Mouse (Mus musculus): ENCODE data around the gene Ralgds. TPM values are rescaled to one million over a fixed set of nuclear protein-coding genes. Genes with fewer than 3 reads are reported as not detected.

The Ralgds gene
- polyA plus RNA-seq, 1 experiment: 133 TPM

DNA sequence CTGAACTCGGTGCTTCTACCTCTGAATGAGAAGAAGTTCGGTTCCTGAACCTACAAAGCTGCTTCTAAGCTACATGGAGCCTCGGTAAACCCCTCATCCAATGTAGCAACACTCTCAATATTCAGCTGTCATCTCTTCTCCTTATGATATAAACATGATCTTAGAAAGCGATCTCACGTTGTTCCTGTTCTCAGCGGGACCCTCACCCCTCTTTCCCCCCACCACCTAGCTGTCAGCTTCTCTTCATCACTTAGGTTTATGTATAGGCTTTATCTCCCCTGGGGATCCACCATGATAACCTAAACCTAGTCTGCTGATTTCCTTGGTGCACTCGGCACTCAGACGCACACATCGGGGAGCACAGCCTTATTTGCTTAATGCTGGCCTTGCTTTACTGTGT is 70.7 kb downstream of the Ralgds start, which contains the start of gene Gtf3c5:
TSS of gene Gtf3c5 (minus strand) at position 101 of the 400 bp plus-strand sequence.
- peak within 1 kb of the TSS; percentile 46 for H3K27ac ChIP-seq (ENCODE audit: insufficient read depth, low read length)
- H3K4me3 ChIP-seq (replicated peaks; ENCODE audit: insufficient read depth, low read depth, low read length): peak within 1 kb of the TSS; percentile 81
- TF ChIP-seq CTCF (IDR thresholded peaks at IDR 0.05; ENCODE audit: borderline replicate concordance, insufficient read depth, low read depth, low read length): no peak
- TF ChIP-seq POLR2A (IDR thresholded peaks at IDR 0.05; ENCODE audit: borderline replicate concordance, insufficient read depth, low read length): no peak
- no peak for DNase-seq
- 77% methylated on average over 9 of the region's 9 CpGs for whole genome bisulfite sequencing
- H3K27me3 ChIP-seq (ENCODE audit: control insufficient read depth, insufficient read depth, low read length): no peaks in the 10 kb centered on the region
- H3K4me1 ChIP-seq (ENCODE audit: control insufficient read depth, insufficient read depth, low read length): no peaks in the 10 kb centered on the region; the same call in 1 of the 2 replicates

DNA sequence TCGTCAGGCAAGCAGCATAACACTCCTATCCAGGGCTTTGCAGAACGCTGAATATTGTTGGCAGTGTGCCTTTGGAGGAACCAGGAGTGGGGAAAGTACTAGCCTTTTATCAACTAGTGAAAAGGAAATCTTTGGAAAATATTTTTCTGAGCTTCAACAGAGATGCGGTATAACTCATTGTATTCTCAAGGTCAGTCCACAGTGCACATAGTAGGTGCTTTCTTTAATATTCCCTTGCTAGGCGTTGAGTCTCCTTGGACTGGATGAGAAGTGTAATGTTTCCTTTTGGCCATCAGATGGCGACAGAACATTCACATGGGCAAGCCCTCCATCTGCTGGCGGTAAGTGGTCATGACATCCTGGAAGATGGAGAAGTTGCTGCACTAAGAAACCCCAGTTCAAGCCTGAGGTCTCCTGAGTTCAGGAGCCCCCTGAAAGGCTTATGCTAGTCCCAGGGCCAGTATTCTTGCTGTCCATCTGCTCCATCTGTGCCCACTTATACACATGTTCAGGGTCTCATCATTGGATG is 72.2 kb downstream of the Ralgds start:
- TF ChIP-seq POLR2A (IDR thresholded peaks at IDR 0.05; ENCODE audit: borderline replicate concordance, insufficient read depth, low read length): no peak
- peak; percentile 100 for TF ChIP-seq CTCF (IDR thresholded peaks at IDR 0.05; ENCODE audit: borderline replicate concordance, insufficient read depth, low read depth, low read length)
- peak; percentile 76 to 80 for DNase-seq
- WGBS: 5% methylated on average over 6 of the region's 6 CpGs
- Histone ChIP-seq H3K27me3 (ENCODE audit: control insufficient read depth, insufficient read depth, low read length) (no peaks in the 10 kb centered on the region), H3K27ac (ENCODE audit: insufficient read depth, low read length) (no peak overlapping the region), H3K4me3 (replicated peaks; ENCODE audit: insufficient read depth, low read depth, low read length) (no peak overlapping the region), H3K4me1 (ENCODE audit: control insufficient read depth, insufficient read depth, low read length) (no peaks in the 10 kb centered on the region; the same call in 1 of the 2 replicates)

DNA sequence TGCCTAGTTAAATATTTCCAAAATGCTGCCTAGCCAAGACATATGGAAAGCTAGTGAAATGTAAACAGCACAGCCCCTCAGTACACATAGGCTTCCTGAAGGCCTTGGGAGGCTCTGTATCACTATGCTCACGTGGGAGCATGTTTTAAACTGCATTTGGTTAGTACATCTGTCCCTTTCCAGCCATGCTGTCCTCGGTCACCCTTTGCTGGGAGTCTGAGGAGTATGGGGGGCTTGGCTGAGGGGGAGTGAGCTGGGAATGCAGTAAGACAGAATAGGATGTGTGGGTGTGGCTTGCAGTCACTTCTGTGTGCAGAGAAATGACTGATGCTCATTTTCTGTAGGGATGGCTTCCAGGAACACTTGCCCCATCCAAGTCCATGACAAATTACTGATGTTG is 72.8 kb downstream of the Ralgds start:
- DNase-seq: no peak
- no peak overlapping the region for H3K4me3 ChIP-seq (replicated peaks; ENCODE audit: insufficient read depth, low read depth, low read length)
- no peaks in the 10 kb centered on the region for H3K27me3 ChIP-seq (ENCODE audit: control insufficient read depth, insufficient read depth, low read length)
- TF ChIP-seq POLR2A (IDR thresholded peaks at IDR 0.05; ENCODE audit: borderline replicate concordance, insufficient read depth, low read length) (no peak), CTCF (IDR thresholded peaks at IDR 0.05; ENCODE audit: borderline replicate concordance, insufficient read depth, low read depth, low read length) (no peak)
- H3K27ac ChIP-seq (ENCODE audit: insufficient read depth, low read length): no peak overlapping the region
- H3K4me1 ChIP-seq (ENCODE audit: control insufficient read depth, insufficient read depth, low read length): no peaks in the 10 kb centered on the region; the same call in 1 of the 2 replicates
- WGBS: 48% methylated on average over 2 of the region's 2 CpGs

DNA sequence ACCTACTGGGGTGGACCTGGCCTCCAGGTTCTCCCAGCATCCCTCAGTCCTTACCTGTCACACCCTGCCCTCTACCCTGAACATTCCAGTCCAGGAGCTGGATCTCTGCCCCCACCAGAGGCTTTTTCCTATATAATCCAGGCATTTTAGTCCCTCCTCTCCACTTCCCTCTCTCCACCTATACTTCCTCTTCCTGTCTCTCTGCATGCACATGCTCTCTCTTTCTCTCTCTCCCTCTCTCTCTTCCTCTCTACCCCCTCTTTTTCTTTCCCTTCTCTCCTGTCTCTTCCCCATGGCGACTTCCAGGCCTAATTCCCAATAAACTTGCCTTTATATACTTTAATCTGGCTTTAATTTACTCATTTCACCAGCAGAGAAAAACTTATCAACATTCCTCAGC is 75.6 kb downstream of the Ralgds start:
- Histone ChIP-seq H3K27ac (ENCODE audit: insufficient read depth, low read length) (no peak overlapping the region), H3K27me3 (ENCODE audit: control insufficient read depth, insufficient read depth, low read length) (no peaks in the 10 kb centered on the region), H3K4me1 (ENCODE audit: control insufficient read depth, insufficient read depth, low read length) (no peaks in the 10 kb centered on the region; the same call in 1 of the 2 replicates), H3K4me3 (replicated peaks; ENCODE audit: insufficient read depth, low read depth, low read length) (no peak overlapping the region)
- TF ChIP-seq CTCF (IDR thresholded peaks at IDR 0.05; ENCODE audit: borderline replicate concordance, insufficient read depth, low read depth, low read length) (no peak), POLR2A (IDR thresholded peaks at IDR 0.05; ENCODE audit: borderline replicate concordance, insufficient read depth, low read length) (no peak)
- 26% methylated on average over 1 of the region's 1 CpGs for WGBS
- no peak for DNase-seq

DNA sequence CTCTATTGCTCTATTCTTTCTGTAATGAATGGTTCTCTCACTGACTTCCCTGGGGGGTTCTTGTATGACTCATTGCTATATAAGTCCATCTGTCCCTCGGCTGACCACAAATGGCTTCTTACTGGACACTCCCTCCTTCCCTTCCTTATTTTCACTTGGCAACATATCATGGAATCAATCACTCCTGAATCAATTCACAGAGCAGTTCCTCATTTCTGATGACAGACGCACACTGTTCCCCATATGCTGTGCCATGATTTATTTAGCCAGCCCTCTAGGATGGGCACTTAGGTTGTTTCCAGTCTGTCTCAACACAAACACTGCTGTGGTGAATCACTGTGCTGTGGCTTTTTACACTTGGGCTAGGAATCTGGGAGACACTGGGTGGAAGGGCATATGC is 78.6 kb downstream of the Ralgds start:
- WGBS: 21% methylated on average over 2 of the region's 2 CpGs
- no peak overlapping the region for H3K27ac ChIP-seq (ENCODE audit: insufficient read depth, low read length)
- no peaks in the 10 kb centered on the region for H3K27me3 ChIP-seq (ENCODE audit: control insufficient read depth, insufficient read depth, low read length)
- TF ChIP-seq POLR2A (IDR thresholded peaks at IDR 0.05; ENCODE audit: borderline replicate concordance, insufficient read depth, low read length): no peak
- TF ChIP-seq CTCF (IDR thresholded peaks at IDR 0.05; ENCODE audit: borderline replicate concordance, insufficient read depth, low read depth, low read length): no peak
- no peak overlapping the region for H3K4me3 ChIP-seq (replicated peaks; ENCODE audit: insufficient read depth, low read depth, low read length)
- no peak for DNase-seq
- H3K4me1 ChIP-seq (ENCODE audit: control insufficient read depth, insufficient read depth, low read length): no peaks in the 10 kb centered on the region

DNA sequence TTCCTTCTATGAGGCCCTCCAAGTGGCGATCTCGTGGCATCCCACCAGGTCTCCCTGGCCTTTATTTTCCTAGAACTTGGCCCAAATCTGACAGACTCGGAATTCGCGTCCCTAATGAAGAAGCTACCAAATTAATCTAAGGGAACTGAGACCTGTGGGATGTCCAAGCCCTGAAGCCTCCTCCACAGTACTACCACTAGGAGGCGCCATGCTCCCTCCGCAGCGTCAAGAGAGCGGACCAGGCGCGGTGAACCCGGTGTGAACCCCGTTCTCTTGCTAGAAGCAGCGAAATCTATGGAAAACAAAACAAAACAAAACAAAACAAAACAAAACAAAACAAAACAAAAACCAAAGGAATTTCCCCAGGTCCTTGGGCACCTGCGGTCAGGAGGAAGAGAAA is 79.9 kb downstream of the Ralgds start:
- peak; percentile 89 for TF ChIP-seq CTCF (IDR thresholded peaks at IDR 0.05; ENCODE audit: borderline replicate concordance, insufficient read depth, low read depth, low read length)
- no peak for TF ChIP-seq POLR2A (IDR thresholded peaks at IDR 0.05; ENCODE audit: borderline replicate concordance, insufficient read depth, low read length)
- Histone ChIP-seq H3K4me3 (replicated peaks; ENCODE audit: insufficient read depth, low read depth, low read length) (no peak overlapping the region), H3K27me3 (ENCODE audit: control insufficient read depth, insufficient read depth, low read length) (no peaks in the 10 kb centered on the region), H3K4me1 (ENCODE audit: control insufficient read depth, insufficient read depth, low read length) (no peaks in the 10 kb centered on the region), H3K27ac (ENCODE audit: insufficient read depth, low read length) (no peak overlapping the region)
- WGBS: 7% methylated on average over 15 of the region's 15 CpGs
- peak; percentile 60 to 64 for DNase-seq

DNA sequence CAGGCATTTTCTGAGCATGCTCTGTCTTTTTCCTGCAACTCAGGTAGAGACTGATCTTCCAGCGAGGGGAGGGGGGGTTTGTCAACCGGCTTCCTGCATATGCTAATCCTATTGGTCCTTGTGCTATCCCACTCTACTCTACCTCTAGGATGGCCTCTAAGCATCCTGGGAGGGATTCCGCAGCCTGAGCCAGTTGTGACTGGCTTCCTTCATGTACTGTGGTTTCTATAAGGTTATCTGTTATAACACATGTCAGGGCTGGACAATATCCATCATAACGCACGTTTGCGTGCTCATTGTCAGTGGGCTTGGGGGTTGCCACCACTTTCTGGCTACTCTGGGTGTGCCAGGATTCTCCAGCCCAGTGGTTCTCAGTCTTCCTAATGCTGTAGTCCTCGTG is 83.1 kb downstream of the Ralgds start:
- WGBS: 75% methylated on average over 7 of the region's 7 CpGs
- DNase-seq: no peak

DNA sequence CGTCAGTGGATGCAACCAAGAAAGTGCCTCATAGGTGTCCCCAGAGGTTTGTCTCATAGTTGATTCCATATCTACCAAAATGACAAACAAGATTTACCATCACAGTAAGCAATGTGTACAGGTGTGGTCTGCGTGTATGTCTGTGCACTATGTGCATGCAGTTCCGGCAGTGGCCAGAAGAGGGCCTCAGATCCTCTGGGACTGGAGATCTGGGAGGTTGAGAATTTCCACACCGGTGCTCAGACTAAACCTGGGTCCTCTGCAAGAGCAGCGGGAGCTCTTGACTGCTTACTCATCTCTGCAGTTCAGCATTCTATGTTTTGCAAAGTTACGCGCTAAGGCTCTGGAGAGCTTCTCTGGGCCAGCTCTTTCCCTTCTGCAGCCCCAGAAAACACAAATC is 84.1 kb downstream of the Ralgds start:
- H3K27ac ChIP-seq (ENCODE audit: insufficient read depth, low read length): no peak overlapping the region
- 91% methylated on average over 7 of the region's 7 CpGs for WGBS
- H3K4me3 ChIP-seq (replicated peaks; ENCODE audit: insufficient read depth, low read depth, low read length): no peak overlapping the region
- H3K4me1 ChIP-seq (ENCODE audit: control insufficient read depth, insufficient read depth, low read length): no peaks in the 10 kb centered on the region
- TF ChIP-seq POLR2A (IDR thresholded peaks at IDR 0.05; ENCODE audit: borderline replicate concordance, insufficient read depth, low read length) (no peak), CTCF (IDR thresholded peaks at IDR 0.05; ENCODE audit: borderline replicate concordance, insufficient read depth, low read depth, low read length) (no peak)
- no peaks in the 10 kb centered on the region for H3K27me3 ChIP-seq (ENCODE audit: control insufficient read depth, insufficient read depth, low read length)
- DNase-seq: no peak

More for the DNA sequence above, 83.1 kb downstream of the Ralgds start:
- no peak for TF ChIP-seq POLR2A (IDR thresholded peaks at IDR 0.05; ENCODE audit: borderline replicate concordance, insufficient read depth, low read length)
- TF ChIP-seq CTCF (IDR thresholded peaks at IDR 0.05; ENCODE audit: borderline replicate concordance, insufficient read depth, low read depth, low read length): no peak
- Histone ChIP-seq H3K27ac (ENCODE audit: insufficient read depth, low read length) (no peak overlapping the region), H3K4me3 (replicated peaks; ENCODE audit: insufficient read depth, low read depth, low read length) (no peak overlapping the region), H3K27me3 (ENCODE audit: control insufficient read depth, insufficient read depth, low read length) (no peaks in the 10 kb centered on the region), H3K4me1 (ENCODE audit: control insufficient read depth, insufficient read depth, low read length) (no peaks in the 10 kb centered on the region)
